11 mouse cellular contexts compared by ENCODE assay signal in the genomic region with DNA sequence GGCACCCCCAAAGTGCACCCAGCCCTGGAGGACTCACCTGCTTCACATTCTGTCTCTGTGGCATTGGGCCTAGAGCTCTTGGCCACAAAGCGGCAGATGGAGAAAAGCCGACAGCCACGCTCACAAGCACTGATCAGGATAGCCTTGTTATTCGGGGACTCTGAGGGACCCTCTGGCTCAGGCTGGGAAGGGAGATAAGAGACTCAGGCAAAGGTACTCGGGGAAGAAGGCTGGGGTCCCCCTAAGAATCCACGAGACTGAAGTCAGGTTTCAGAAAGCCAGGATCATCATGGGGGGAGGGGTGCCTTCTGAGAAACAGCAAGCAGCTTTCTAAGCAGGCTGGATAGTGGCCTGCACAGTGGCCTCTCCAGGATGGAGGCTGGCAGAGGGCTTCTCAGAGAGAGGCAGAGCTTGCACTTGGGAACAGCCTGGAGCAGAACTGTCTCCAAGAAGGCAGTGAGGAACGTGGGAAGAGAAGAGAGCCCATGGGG. TPM values are rescaled to one million over a fixed set of nuclear protein-coding genes. Genes with fewer than 3 reads are reported as not detected.
A peak's percentile ranks its signal among the peaks of the same experiment; 100 is the strongest.
DNase-seq lines count a peak whose midpoint lies in the region; ATAC-seq and TF ChIP-seq lines count a peak whose summit lies in the region.
"Had no signal": no experiment of that assay in that cellular context is flagged by ENCODE, and none has a peak within 500 bp of the region (broad histone marks: within the 10 kb centered on the region; RNA-seq: fewer than 3 reads in every experiment).

No protein-coding gene starts in this region.

- no peak for ATAC-seq in hindbrain, embryonic 14.5 days (ENCODE audit: low FRiP score)
- ATAC-seq in midbrain, embryonic 15.5 days (replicated peaks), result no peak

- H3K36me3 ChIP-seq in hindbrain, embryonic 14.5 days (replicated peaks; ENCODE audit: control insufficient read depth, insufficient read depth), result peaks cover 16% of the 10 kb centered on the region
- H3K36me3 ChIP-seq in midbrain, embryonic 15.5 days (replicated peaks), result 0 out of 2 replicates have a peak, but pooled peaks cover 4% of the 10 kb centered on the region

- H3K27ac ChIP-seq in cerebellum, adult 2 months (ENCODE audit: insufficient read depth, low read length), result peak overlapping the region; percentile 92
- no peak overlapping the region for H3K27ac ChIP-seq in hindbrain, embryonic 14.5 days
- H3K27ac ChIP-seq in midbrain, embryonic 15.5 days, result no peak overlapping the region

- no peak for TF ChIP-seq CTCF in cerebellum, adult 2 months (IDR thresholded peaks at IDR 0.05; ENCODE audit: borderline replicate concordance, insufficient read depth, low read depth, low read length)

- H3K4me3 ChIP-seq in cerebellum, adult 2 months (replicated peaks; ENCODE audit: insufficient read depth, low read depth, low read length), result peak overlapping the region; percentile 84
- H3K4me3 ChIP-seq in hindbrain, embryonic 14.5 days (replicated peaks; ENCODE audit: low read length), result peak overlapping the region; percentile 54
- peak overlapping the region; percentile 77 for H3K4me3 ChIP-seq in midbrain, embryonic 15.5 days

- H3K4me1 ChIP-seq in cerebellum, adult 2 months (ENCODE audit: control insufficient read depth, insufficient read depth, low read length), result peaks cover 29% of the 10 kb centered on the region
- H3K4me1 ChIP-seq in hindbrain, embryonic 14.5 days (replicated peaks; ENCODE audit: control insufficient read depth, insufficient read depth, low read length), result peaks cover 15% of the 10 kb centered on the region
- peaks cover 41% of the 10 kb centered on the region for H3K4me1 ChIP-seq in midbrain, embryonic 15.5 days

- 9% methylated on average over 7 of the region's 7 CpGs for WGBS in cerebellum, adult 2 months
- 49% methylated on average over 7 of the region's 7 CpGs for WGBS in hindbrain, embryonic 14.5 days
- WGBS in midbrain, embryonic 15.5 days, result 48% methylated on average over 7 of the region's 7 CpGs

- DNase-seq in cerebellum, adult 2 months, result peak; percentile 78 to 82
- peak; percentile 78 to 82 for DNase-seq in cerebellum, postnatal 25 days
- no peak for DNase-seq in hindbrain, embryonic 14.5 days (ENCODE audit: low spot score)
- no peak for DNase-seq in ovary, postnatal 36 days (ENCODE audit: low spot score)
- no peak for DNase-seq in kidney, adult 18-20 months
- DNase-seq in right cerebral cortex, postnatal 10 days (ENCODE audit: low spot score in 2 of 2), result no peak
- DNase-seq: heart, adult 11 months; kidney, postnatal 14 days; lung, postnatal 36 days had no signal

- peak overlapping the region; percentile 89 for H3K9ac ChIP-seq in hindbrain, embryonic 14.5 days
- H3K9ac ChIP-seq in midbrain, embryonic 15.5 days, result peak overlapping the region; percentile 95; the same call in 1 of the 2 replicates

- TF ChIP-seq POLR2A in cerebellum, adult 2 months (IDR thresholded peaks at IDR 0.05; ENCODE audit: borderline replicate concordance, insufficient read depth, low read length), result 0 out of 2 replicates have a peak, but pooled peaks have one; percentile 18

- H3K9me3 ChIP-seq in hindbrain, embryonic 14.5 days (ENCODE audit: control insufficient read depth, low read length), result no peaks in the 10 kb centered on the region
- H3K9me3 ChIP-seq in midbrain, embryonic 15.5 days, result no peaks in the 10 kb centered on the region

- no peaks in the 10 kb centered on the region for H3K27me3 ChIP-seq in cerebellum, adult 2 months (ENCODE audit: control insufficient read depth, insufficient read depth, low read length)
- peaks cover 84% of the 10 kb centered on the region for H3K27me3 ChIP-seq in hindbrain, embryonic 14.5 days (ENCODE audit: control insufficient read depth, insufficient read depth, low read length)
- H3K27me3 ChIP-seq in midbrain, embryonic 15.5 days (replicated peaks), result peaks cover 70% of the 10 kb centered on the region

- H3K4me2 ChIP-seq in hindbrain, embryonic 14.5 days (replicated peaks), result peak overlapping the region; percentile 69
- peak overlapping the region; percentile 84 for H3K4me2 ChIP-seq in midbrain, embryonic 15.5 days

RNA-seq across cellular contexts. Expression of gene Tmem59l, which starts 0.9 kb away (rescaled TPM):
- 524 and 552 TPM in 2 replicates for polyA plus RNA-seq in cerebellum, adult 2 months (2012; rRNA removed)
- polyA plus RNA-seq in hindbrain, embryonic 14.5 days (2014; fragmentation: Nextera tagmentation; extraction: Ambion mirVana), result 143 and 149 TPM in 2 replicates
- 123 and 141 TPM in 2 replicates for polyA plus RNA-seq in midbrain, embryonic 15.5 days (2015; fragmentation: Nextera tagmentation; extraction: Ambion mirVana)
- polyA plus RNA-seq: liver, adult 2 months had no signal

RNA-seq across cellular contexts. Expression of gene Crlf1, which starts 6.7 kb away (rescaled TPM):
- polyA plus RNA-seq in cerebellum, adult 2 months (2012; rRNA removed), result 3.8 and 4.0 TPM in 2 replicates
- 6.3 and 6.9 TPM in 2 replicates for polyA plus RNA-seq in hindbrain, embryonic 14.5 days (2014; fragmentation: Nextera tagmentation; extraction: Ambion mirVana)
- 2.4 and 2.9 TPM in 2 replicates for polyA plus RNA-seq in midbrain, embryonic 15.5 days (2015; fragmentation: Nextera tagmentation; extraction: Ambion mirVana)
- polyA plus RNA-seq: liver, adult 2 months had no signal

RNA-seq across cellular contexts. Expression of gene Klhl26, which starts 9.5 kb away (rescaled TPM):
- 62.4 and 68.5 TPM in 2 replicates for polyA plus RNA-seq in cerebellum, adult 2 months (2012; rRNA removed)
- polyA plus RNA-seq in hindbrain, embryonic 14.5 days (2014; fragmentation: Nextera tagmentation; extraction: Ambion mirVana), result 28.5 and 30.0 TPM in 2 replicates
- 31.0 and 31.4 TPM in 2 replicates for polyA plus RNA-seq in midbrain, embryonic 15.5 days (2015; fragmentation: Nextera tagmentation; extraction: Ambion mirVana)

RNA-seq across cellular contexts. Expression of gene Rex1bd, which starts 20.3 kb away (rescaled TPM):
- 184 and 189 TPM in 2 replicates for polyA plus RNA-seq in cerebellum, adult 2 months (2012; rRNA removed)
- polyA plus RNA-seq in hindbrain, embryonic 14.5 days (2014; fragmentation: Nextera tagmentation; extraction: Ambion mirVana), result 161 and 166 TPM in 2 replicates
- polyA plus RNA-seq in midbrain, embryonic 15.5 days (2015; fragmentation: Nextera tagmentation; extraction: Ambion mirVana), result 164 and 169 TPM in 2 replicates

RNA-seq across cellular contexts. Expression of gene Uba52, which starts 24.4 kb away (rescaled TPM):
- polyA plus RNA-seq in cerebellum, adult 2 months (2012; rRNA removed), result 920 and 977 TPM in 2 replicates
- polyA plus RNA-seq in hindbrain, embryonic 14.5 days (2014; fragmentation: Nextera tagmentation; extraction: Ambion mirVana), result 622 and 778 TPM in 2 replicates
- polyA plus RNA-seq in midbrain, embryonic 15.5 days (2015; fragmentation: Nextera tagmentation; extraction: Ambion mirVana), result 587 and 620 TPM in 2 replicates

Comparison
In these comparisons a context has a peak if more than half of its experiments do, and no peak if none do; other contexts are left out.
1. DNase-seq: peak in cerebellum, adult 2 months (2 of 2) and cerebellum, postnatal 25 days (2 of 2); none in hindbrain, embryonic 14.5 days (single experiment), ovary, postnatal 36 days (single experiment), kidney, adult 18-20 months (single experiment) and right cerebral cortex, postnatal 10 days (0 of 2).
2. Peak in every context shown above with its lines, with median percentiles within 50 percentile points of each other: H3K4me3 ChIP-seq.